Mouse (Mus musculus) spleen, adult 2 months (tissue): Measurements from ENCODE around the gene Plekhm3.

Source experiments
- CTCF ChIP-seq: fragments of 200-500 bp; IDR thresholded peaks from 2 replicates; pipeline ENCODE4 v1.5.1; 2011; ENCODE audit warnings: mild to moderate bottlenecking, inconsistent platforms; ENCODE audit not compliant: insufficient read depth, insufficient read length, insufficient replicate concordance; ENCODE audit errors: extremely low read depth
- POLR2A ChIP-seq: fragments of 200-500 bp; IDR thresholded peaks from 2 replicates; pipeline ENCODE4 v1.6.1; 2011; ENCODE audit warnings: low read depth, low read length, inconsistent platforms

DNA sequence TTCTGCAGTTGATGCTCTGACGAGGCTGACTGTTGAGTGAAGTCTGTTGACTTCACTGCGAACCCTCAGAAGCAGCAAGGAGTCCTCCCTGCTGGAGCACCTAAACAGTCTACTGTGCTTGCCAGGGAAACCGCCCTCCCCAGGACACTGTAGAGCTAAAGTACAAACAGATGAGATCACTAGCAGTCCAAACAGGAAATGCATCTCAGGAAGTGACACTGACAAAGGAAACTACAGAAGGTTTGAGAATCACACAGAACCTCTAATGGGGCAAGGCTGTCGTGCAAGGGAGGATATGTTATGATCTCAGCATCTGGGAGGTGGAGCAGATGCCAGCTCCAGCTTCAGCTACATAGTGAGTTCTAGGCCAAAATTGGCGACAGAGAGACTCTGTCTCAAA is 14.1 kb upstream of the Plekhm3 start:
- TF ChIP-seq POLR2A (no peak), CTCF (no peak)
